Mouse (Mus musculus) forebrain, postnatal 0 days (tissue): ENCODE measurements around the gene Adh4. TPM values are rescaled to one million over a fixed set of nuclear protein-coding genes. Genes with fewer than 3 reads are reported as not detected.
"Not testable (repeated sequence)": the region's sequence is repeated elsewhere in the genome, so short reads cannot be mapped to it uniquely, and the experiment has no call there.

Experiments used
- ATAC-seq: fragments of 200-750 bp; cut with Nextera tagmentation; 2 replicates; pipeline ENCODE4 v1.8.0; 2017; ENCODE audit warnings: mild to moderate bottlenecking, moderate library complexity
- DNase-seq: peaks from one replicate; pipeline ENCODE4 v3.0.0-alpha.2; 2015
- H3K27ac ChIP-seq: fragments of 300-500 bp; sonication (generic); 2 replicates; pipeline ENCODE4 v1.5.1; 2014; ENCODE audit warnings: low read depth, mild to moderate bottlenecking, antibody characterized with exemption, low read length, moderate library complexity, mixed read lengths
- H3K27me3 ChIP-seq: fragments of 300-500 bp; sonication (generic); 2 replicates; pipeline ENCODE4 v1.6.1; 2014; ENCODE audit warnings: mild to moderate bottlenecking, low read length, mixed read lengths; ENCODE audit not compliant: insufficient read depth
- H3K36me3 ChIP-seq: fragments of 300-500 bp; sonication (generic); 2 replicates; pipeline ENCODE4 v1.6.1; 2014; ENCODE audit warnings: mild to moderate bottlenecking, moderate library complexity; ENCODE audit not compliant: insufficient read depth
- H3K4me1 ChIP-seq: fragments of 300-500 bp; sonication (generic); 2 replicates; pipeline ENCODE4 v1.6.1; 2014; ENCODE audit warnings: antibody characterized with exemption; ENCODE audit not compliant: insufficient read depth
- H3K4me2 ChIP-seq: fragments of 300-500 bp; sonication (generic); 2 replicates; pipeline ENCODE4 v1.6.1; 2014; ENCODE audit warnings: low read depth, mild to moderate bottlenecking, moderate library complexity
- H3K4me3 ChIP-seq: fragments of 300-500 bp; sonication (generic); 2 replicates; pipeline ENCODE4 v1.5.1; 2014; ENCODE audit warnings: low read depth, low read length, mixed read lengths
- H3K9ac ChIP-seq: fragments of 300-500 bp; sonication (generic); 2 replicates; pipeline ENCODE4 v1.6.1; 2014; ENCODE audit warnings: mild to moderate bottlenecking
- H3K9me3 ChIP-seq: fragments of 300-500 bp; sonication (generic); 2 replicates; pipeline ENCODE4 v1.6.1; 2016; ENCODE audit warnings: low read length
- CTCF ChIP-seq: sonication (generic); IDR thresholded peaks from 2 replicates; pipeline ENCODE4 v1.5.1; 2016; ENCODE audit warnings: antibody characterized with exemption, control low read depth, low read depth
- WGBS: fragments of 180-500 bp; shearing (Covaris S2); extraction: QIAGEN DNeasy Blood & Tissue Kit; methylation state at CpG from one replicate; pipeline ENCODE4 v1.1.7; 2014; 5-methylcytosine and 5-hydroxymethylcytosine counted together
- polyA plus RNA-seq: library from polyadenylated mRNA; unstranded; fragments of >200 nt; fragmentation: Nextera tagmentation; extraction: Ambion mirVana; gene quantifications from 2 replicates; pipeline ENCODE4 v1.2.1, GENCODE M21; 2015
- total RNA-seq: library from RNA; depleted of rRNA; stranded (reverse); fragments of >200 nt; gene quantifications from 2 replicates; pipeline ENCODE4 v1.2.3, GENCODE M21; 2014

Adh4 gene
- total and polyA plus RNA-seq, 2 experiments from 2014 or later, result not detected

GRCm38 (mm10) chr3:138458441-138458840 is 43.2 kb downstream of the Adh4 start:
- H3K27me3 ChIP-seq, result no peaks in the 10 kb centered on the region
- H3K27ac ChIP-seq, result no peak overlapping the region
- TF ChIP-seq CTCF, result no peak
- ATAC-seq (no peak), DNase-seq (no peak)
- H3K36me3 ChIP-seq, result peaks cover 62% of the 10 kb centered on the region
- H3K4me2 ChIP-seq, result no peak overlapping the region
- WGBS, result 88% methylated on average over 3 of the region's 3 CpGs
- H3K9me3 ChIP-seq, result no peaks in the 10 kb centered on the region
- H3K4me1 ChIP-seq, result no peaks in the 10 kb centered on the region
- H3K9ac ChIP-seq, result no peak overlapping the region
- no peak overlapping the region for H3K4me3 ChIP-seq

DNA sequence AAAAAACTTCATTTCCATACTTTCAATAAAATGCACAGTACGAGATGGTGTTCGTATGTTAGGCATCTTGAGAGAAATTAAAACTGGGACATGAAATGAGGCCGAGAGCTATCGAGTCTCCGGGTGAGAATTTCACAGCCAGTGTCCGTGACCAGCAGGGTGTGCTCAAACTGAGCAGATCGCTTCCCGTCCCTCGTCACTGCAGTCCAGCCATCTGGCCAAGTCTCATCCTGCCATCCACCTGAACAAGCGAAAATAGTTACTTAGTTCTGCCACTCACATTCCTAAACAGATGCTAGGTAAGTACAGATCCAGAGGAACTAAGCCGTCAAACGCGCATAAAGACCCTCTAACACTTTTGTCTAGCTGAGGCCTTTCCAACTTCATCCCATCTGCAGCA is 45.0 kb downstream of the Adh4 start:
- Histone ChIP-seq H3K4me2 (no peak overlapping the region), H3K27ac (no peak overlapping the region), H3K9ac (no peak overlapping the region), H3K9me3 (no peaks in the 10 kb centered on the region), H3K4me3 (no peak overlapping the region), H3K36me3 (peaks cover 59% of the 10 kb centered on the region), H3K27me3 (no peaks in the 10 kb centered on the region), H3K4me1 (no peaks in the 10 kb centered on the region)
- DNase-seq, result no peak
- no peak for ATAC-seq
- 78% methylated on average over 13 of the region's 13 CpGs for WGBS
- peak; percentile 36; the same call in 1 of the 2 replicates for TF ChIP-seq CTCF

DNA sequence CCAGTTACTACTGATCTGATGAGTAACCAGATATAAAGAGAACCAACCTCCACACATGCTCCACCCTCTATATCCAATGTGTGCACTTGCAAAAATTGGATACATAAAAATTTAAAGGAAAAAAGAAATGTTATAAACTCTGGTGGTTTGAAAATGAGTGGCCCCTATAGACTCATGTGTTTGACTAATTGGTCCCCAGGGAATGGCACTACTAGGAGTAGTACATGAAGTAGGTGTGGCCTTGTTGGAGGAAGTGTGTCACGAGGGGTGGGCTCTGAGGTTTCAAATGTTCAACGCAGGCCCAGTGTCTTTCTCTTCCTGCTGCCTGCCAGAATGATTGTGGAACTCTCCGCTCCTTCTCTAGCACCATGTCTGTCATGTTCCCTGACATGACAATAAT is 46.6 kb downstream of the Adh4 start:
- 71% methylated on average over 3 of the region's 3 CpGs for WGBS
- peaks cover 58% of the 10 kb centered on the region for H3K36me3 ChIP-seq
- no peaks in the 10 kb centered on the region for H3K4me1 ChIP-seq
- H3K27ac ChIP-seq, result no peak overlapping the region
- ATAC-seq (no peak), DNase-seq (no peak)
- H3K4me2 ChIP-seq, result no peak overlapping the region
- no peak overlapping the region for H3K4me3 ChIP-seq
- H3K9ac ChIP-seq, result no peak overlapping the region
- no peak for TF ChIP-seq CTCF
- no peaks in the 10 kb centered on the region for H3K9me3 ChIP-seq
- H3K27me3 ChIP-seq, result no peaks in the 10 kb centered on the region

GRCm38 (mm10) chr3:138463137-138463536 is 47.9 kb downstream of the Adh4 start:
- no peak overlapping the region for H3K27ac ChIP-seq
- peaks cover 53% of the 10 kb centered on the region for H3K36me3 ChIP-seq
- ATAC-seq (peak; percentile 70; the same call in 1 of the 2 replicates), DNase-seq (peak; percentile 67)
- 79% methylated on average over 2 of the region's 2 CpGs for WGBS
- no peak overlapping the region for H3K4me2 ChIP-seq
- no peaks in the 10 kb centered on the region for H3K27me3 ChIP-seq
- no peak overlapping the region for H3K4me3 ChIP-seq
- no peak overlapping the region for H3K9ac ChIP-seq
- TF ChIP-seq CTCF, result peak; percentile 78
- no peaks in the 10 kb centered on the region for H3K4me1 ChIP-seq
- no peaks in the 10 kb centered on the region for H3K9me3 ChIP-seq

GRCm38 (mm10) chr3:138463807-138464206 is 48.5 kb downstream of the Adh4 start:
- Histone ChIP-seq H3K36me3 (peaks cover 56% of the 10 kb centered on the region), H3K9ac (no peak overlapping the region), H3K27me3 (no peaks in the 10 kb centered on the region), H3K4me1 (no peaks in the 10 kb centered on the region), H3K9me3 (no peaks in the 10 kb centered on the region), H3K27ac (no peak overlapping the region), H3K4me3 (no peak overlapping the region), H3K4me2 (no peak overlapping the region)
- DNase-seq (no peak), ATAC-seq (no peak)
- TF ChIP-seq CTCF, result no peak
- WGBS, result 89% methylated on average over 6 of the region's 6 CpGs

- H3K9ac ChIP-seq, result no peak overlapping the region
- no peak overlapping the region for H3K27ac ChIP-seq
- ATAC-seq (no peak), DNase-seq (no peak)
- 87% methylated on average over 16 of the region's 16 CpGs for WGBS
- H3K4me2 ChIP-seq, result no peak overlapping the region
- no peak overlapping the region for H3K4me3 ChIP-seq
- peaks cover 53% of the 10 kb centered on the region for H3K36me3 ChIP-seq
- TF ChIP-seq CTCF, result no peak
- no peaks in the 10 kb centered on the region for H3K27me3 ChIP-seq
- H3K9me3 ChIP-seq, result no peaks in the 10 kb centered on the region
- no peaks in the 10 kb centered on the region for H3K4me1 ChIP-seq
These were observed 49.4 kb downstream of the Adh4 start for GRCm38 (mm10) chr3:138464573-138465147.

GRCm38 (mm10) chr3:138466656-138467055 is 51.4 kb downstream of the Adh4 start:
- H3K9ac ChIP-seq, H3K27ac ChIP-seq, H3K4me1 ChIP-seq, ATAC-seq, H3K27me3 ChIP-seq, DNase-seq, H3K9me3 ChIP-seq, H3K4me2 ChIP-seq, H3K4me3 ChIP-seq: not testable (repeated sequence)
- WGBS, result 100% methylated on average over 1 of the region's 1 CpGs
- peaks cover 49% of the 10 kb centered on the region for H3K36me3 ChIP-seq
